Mouse (Mus musculus) inflammation-experienced regulatory T-cells, adult 16 weeks (primary cell): ENCODE data around the gene Snrnp48. TPM values are rescaled to one million over a fixed set of nuclear protein-coding genes. Genes with fewer than 3 reads are reported as not detected.

ENCODE experiments used
- polyA plus RNA-seq: library from polyadenylated mRNA; unstranded; fragments of 100-300 nt; shearing (Covaris generic); gene quantifications from one replicate; pipeline ENCODE4 v1.2.1, GENCODE M21; 2017

Gene Snrnp48
- polyA plus RNA-seq, result 76.7 TPM

GRCm38 (mm10) chr13:38204702-38205482 is at the start of gene Snrnp48:
Gene Snrnp48 (plus strand): TSS chr13:38204938.

Other genes with a start within 250 kb of the Snrnp48 start
- 87.6 TPM for gene Ssr1, start 210.7 kb upstream of the Snrnp48 start, polyA plus RNA-seq
- 93.1 TPM for gene Riok1, start 167.9 kb upstream of the Snrnp48 start, polyA plus RNA-seq
- 1.1 TPM for gene Cage1, start 167.9 kb upstream of the Snrnp48 start, polyA plus RNA-seq
- gene Dsp, start 53.6 kb upstream of the Snrnp48 start, polyA plus RNA-seq, result 0.18 TPM
- gene Bmp6, start 140.2 kb downstream of the Snrnp48 start, polyA plus RNA-seq, result not detected